In genomic region chr15:49395966-49396365, GRCm38 (mm10) we compare ENCODE assay signal across 9 mouse cellular contexts.
DNase-seq lines count a peak whose midpoint lies in the region; ATAC-seq and TF ChIP-seq lines count a peak whose summit lies in the region.
"Had no signal": no experiment of that assay in that cellular context is flagged by ENCODE, and none has a peak within 500 bp of the region (broad histone marks: within the 10 kb centered on the region; RNA-seq: fewer than 3 reads in every experiment).

No protein-coding gene starts in this region.

- peak; percentile 65 for DNase-seq in 416B (ENCODE audit: low read depth)
- peak; percentile 53 for DNase-seq in embryo, embryonic 11 days
- no peak for DNase-seq in kidney, postnatal 25 days
- DNase-seq: kidney, adult 18-20 months had no signal

- no peaks in the 10 kb centered on the region for H3K9me3 ChIP-seq in intestine, postnatal 0 days (ENCODE audit: control insufficient read depth)
- H3K9me3 ChIP-seq in intestine, embryonic 16.5 days (ENCODE audit: control insufficient read depth, low read length), result no peaks in the 10 kb centered on the region
- no peaks in the 10 kb centered on the region for H3K9me3 ChIP-seq in E14TG2a.4 (ENCODE audit: low read length)
- H3K9me3 ChIP-seq in kidney, embryonic 16.5 days (ENCODE audit: low read length), result no peaks in the 10 kb centered on the region
- H3K9me3 ChIP-seq: liver, embryonic 15.5 days had no signal

- TF ChIP-seq CTCF in intestine, postnatal 0 days (IDR thresholded peaks at IDR 0.05; ENCODE audit: low read depth), result peak; percentile 45
- TF ChIP-seq CTCF in E14TG2a.4 (conservative IDR thresholded peaks at IDR 0.05; ENCODE audit: low read length), result peak; percentile 27

- ATAC-seq in intestine, postnatal 0 days, result no peak
- no peak for ATAC-seq in intestine, embryonic 16.5 days
- ATAC-seq in kidney, embryonic 16.5 days (ENCODE audit: low FRiP score, low TSS enrichment), result no peak

- no peaks in the 10 kb centered on the region for H3K36me3 ChIP-seq in intestine, postnatal 0 days (ENCODE audit: control insufficient read depth, insufficient read depth)
- H3K36me3 ChIP-seq in intestine, embryonic 16.5 days (ENCODE audit: control insufficient read depth, insufficient read depth, low read length), result no peaks in the 10 kb centered on the region
- H3K36me3 ChIP-seq in E14TG2a.4 (ENCODE audit: insufficient read depth, low read length), result no peaks in the 10 kb centered on the region
- H3K36me3 ChIP-seq in kidney, embryonic 16.5 days (ENCODE audit: insufficient read depth, low read length), result no peaks in the 10 kb centered on the region
- H3K36me3 ChIP-seq: liver, embryonic 15.5 days had no signal

- H3K4me3 ChIP-seq in intestine, postnatal 0 days (ENCODE audit: low read depth, low read length), result no peak overlapping the region
- H3K4me3 ChIP-seq in intestine, embryonic 16.5 days (ENCODE audit: low read length), result no peak overlapping the region
- no peak overlapping the region for H3K4me3 ChIP-seq in E14TG2a.4 (replicated peaks; ENCODE audit: low read length)
- no peak overlapping the region for H3K4me3 ChIP-seq in kidney, embryonic 16.5 days (ENCODE audit: low read length)
- H3K4me3 ChIP-seq: liver, embryonic 15.5 days had no signal

- no peaks in the 10 kb centered on the region for H3K4me1 ChIP-seq in intestine, postnatal 0 days (replicated peaks; ENCODE audit: control insufficient read depth, insufficient read depth, low read length)
- no peaks in the 10 kb centered on the region for H3K4me1 ChIP-seq in intestine, embryonic 16.5 days (ENCODE audit: control insufficient read depth, insufficient read depth, low read length)
- H3K4me1 ChIP-seq in E14TG2a.4 (replicated peaks; ENCODE audit: low read depth, low read length), result no peaks in the 10 kb centered on the region
- no peaks in the 10 kb centered on the region for H3K4me1 ChIP-seq in kidney, embryonic 16.5 days (ENCODE audit: insufficient read depth, low read length)
- H3K4me1 ChIP-seq: liver, embryonic 15.5 days had no signal

- no peak overlapping the region for H3K4me2 ChIP-seq in intestine, postnatal 0 days (replicated peaks; ENCODE audit: low read depth)
- no peak overlapping the region for H3K4me2 ChIP-seq in intestine, embryonic 16.5 days (ENCODE audit: low read depth, low read length)
- no peak overlapping the region for H3K4me2 ChIP-seq in kidney, embryonic 16.5 days (replicated peaks; ENCODE audit: low read depth, low read length)
- H3K4me2 ChIP-seq: liver, embryonic 15.5 days had no signal

- 43% methylated on average over 1 of the region's 1 CpGs for WGBS in intestine, postnatal 0 days
- 40% methylated on average over 1 of the region's 1 CpGs for WGBS in intestine, embryonic 16.5 days
- 56% methylated on average over 1 of the region's 1 CpGs for WGBS in kidney, embryonic 16.5 days

- H3K27me3 ChIP-seq in intestine, postnatal 0 days (replicated peaks; ENCODE audit: control insufficient read depth, insufficient read depth, low read length), result no peaks in the 10 kb centered on the region
- no peaks in the 10 kb centered on the region for H3K27me3 ChIP-seq in intestine, embryonic 16.5 days (replicated peaks; ENCODE audit: control insufficient read depth, insufficient read depth, low read length)
- H3K27me3 ChIP-seq in E14TG2a.4 (ENCODE audit: insufficient read depth, low read length), result no peaks in the 10 kb centered on the region
- no peaks in the 10 kb centered on the region for H3K27me3 ChIP-seq in kidney, embryonic 16.5 days (ENCODE audit: insufficient read depth, low read length)
- H3K27me3 ChIP-seq: liver, embryonic 15.5 days had no signal

- H3K27ac ChIP-seq in intestine, postnatal 0 days (ENCODE audit: low read depth, low read length), result no peak overlapping the region
- no peak overlapping the region for H3K27ac ChIP-seq in intestine, embryonic 16.5 days (ENCODE audit: low read length)
- H3K27ac ChIP-seq in kidney, embryonic 16.5 days (ENCODE audit: low read length), result no peak overlapping the region
- H3K27ac ChIP-seq: liver, embryonic 15.5 days had no signal

- H3K9ac ChIP-seq in intestine, postnatal 0 days (ENCODE audit: low read depth, low read length), result no peak overlapping the region
- H3K9ac ChIP-seq in intestine, embryonic 16.5 days (ENCODE audit: low read depth, low read length), result no peak overlapping the region
- no peak overlapping the region for H3K9ac ChIP-seq in kidney, embryonic 16.5 days (replicated peaks; ENCODE audit: low read length)
- H3K9ac ChIP-seq: liver, embryonic 15.5 days had no signal

Comparison
In these comparisons a context has a peak if more than half of its experiments do, and no peak if none do; other contexts are left out.
1. DNase-seq: peak in 416B (single experiment) and embryo, embryonic 11 days (single experiment); none in kidney, postnatal 25 days (0 of 2).